19 mouse cellular contexts compared by ENCODE assay signal in the genomic region with DNA sequence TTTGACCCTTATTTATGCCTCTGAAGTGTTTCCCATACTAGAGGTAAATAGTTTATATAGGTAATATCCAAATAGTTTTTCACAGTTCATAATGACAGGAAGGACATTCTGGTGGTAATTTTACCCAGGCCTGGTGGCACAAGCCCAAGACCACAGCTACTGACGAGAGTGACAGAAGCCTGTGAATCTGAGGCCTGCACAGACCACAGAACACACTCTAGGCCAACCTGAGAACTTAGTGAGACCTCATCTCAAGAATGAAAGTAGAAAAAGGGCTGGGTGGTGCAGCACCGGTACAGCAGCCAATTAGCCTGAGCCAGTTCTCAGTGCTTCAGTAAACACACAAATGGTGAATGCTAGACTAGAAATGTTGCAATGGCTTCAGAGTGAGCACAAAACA. TPM values are rescaled to one million over a fixed set of nuclear protein-coding genes. Genes with fewer than 3 reads are reported as not detected.
"Had no signal": no experiment of that assay in that cellular context is flagged by ENCODE, and none has a peak within 500 bp of the region (broad histone marks: within the 10 kb centered on the region; RNA-seq: fewer than 3 reads in every experiment).

No protein-coding gene starts in this region.

- DNase-seq: cerebellum, adult 8-10 months; cerebellum, adult 9-10 months; cerebellum, adult 9-11 months; cerebellum, postnatal 10 days; cerebellum, postnatal 14 days; cerebellum, postnatal 25 days; cerebellum, postnatal 36 days; embryo, embryonic 11 days; forebrain, postnatal 0 days; gastrocnemius, adult 2 months; gastrocnemius, postnatal 25 days; gastrocnemius, postnatal 36 days; heart, adult 11 months; heart, adult 18-20 months; heart, adult 2 months had no signal

RNA-seq across cellular contexts. Expression of gene Fam71d, which starts 26.4 kb away (rescaled TPM):
- total RNA-seq: forebrain, postnatal 0 days; gastrocnemius, adult 18-20 months; gastrocnemius, adult 8-10 months; gastrocnemius, postnatal 25 days; granulocyte monocyte progenitor cell, adult 5-6 weeks; heart, adult 18-20 months; heart, adult 2 months; heart, adult 8-10 months had no signal
